Mouse (Mus musculus) lung, postnatal 4 days (tissue): ENCODE measurements around the gene Selenon.
A peak's percentile ranks its signal among the peaks of the same experiment; 100 is the strongest.

Experiments
- DNase-seq, 2 experiments: peaks; one replicate each; pipeline ENCODE4 v3.0.0; 2021

The Selenon gene

GRCm38 (mm10) chr4:134542726-134543125 is 9.2 kb downstream of the Selenon start:
- no peak for DNase-seq

GRCm38 (mm10) chr4:134538997-134539580 is 12.9 kb downstream of the Selenon start:
- no peak for DNase-seq

GRCm38 (mm10) chr4:134535787-134536151 is 16.2 kb downstream of the Selenon start:
- DNase-seq: peak in 1 of 2 experiments; percentile 19

- DNase-seq: peak; percentile 98 to 99
Observed at GRCm38 (mm10) chr4:134534932-134535786, 16.8 kb downstream of the Selenon start, which contains the start of gene Mtfr1l. Gene Mtfr1l (minus strand): TSS chr4:134535387.

GRCm38 (mm10) chr4:134534124-134534886 is 17.7 kb downstream of the Selenon start:
- DNase-seq: peak; percentile 81 to 86

- DNase-seq: peak in 1 of 2 experiments; percentile 9
Observed at GRCm38 (mm10) chr4:134533421-134533820, 18.5 kb downstream of the Selenon start.

- peak; percentile 27 to 33 for DNase-seq
Observed at GRCm38 (mm10) chr4:134532928-134533327, 19.0 kb downstream of the Selenon start.

GRCm38 (mm10) chr4:134526220-134526619 is 25.7 kb downstream of the Selenon start:
- DNase-seq: no peak

- no peak for DNase-seq
Observed at GRCm38 (mm10) chr4:134525806-134526205, 26.2 kb downstream of the Selenon start.

- DNase-seq: no peak
Observed at GRCm38 (mm10) chr4:134523447-134523846, 28.5 kb downstream of the Selenon start.

GRCm38 (mm10) chr4:134519281-134519680 is 32.7 kb downstream of the Selenon start:
- DNase-seq: no peak

GRCm38 (mm10) chr4:134518541-134518940 is 33.4 kb downstream of the Selenon start:
- no peak for DNase-seq

- no peak for DNase-seq
Observed at GRCm38 (mm10) chr4:134517719-134518118, 34.2 kb downstream of the Selenon start.

GRCm38 (mm10) chr4:134516981-134517380 is 35.0 kb downstream of the Selenon start:
- peak in 1 of 2 experiments; percentile 27 for DNase-seq

GRCm38 (mm10) chr4:134515614-134516013 is 36.4 kb downstream of the Selenon start:
- peak; percentile 29 to 56 for DNase-seq

- DNase-seq: peak in 1 of 2 experiments; percentile 31
Observed at GRCm38 (mm10) chr4:134514309-134514930, 37.5 kb downstream of the Selenon start.

- peak; percentile 82 to 84 for DNase-seq
Observed at GRCm38 (mm10) chr4:134512798-134513197, 39.2 kb downstream of the Selenon start.

GRCm38 (mm10) chr4:134511730-134512129 is 40.2 kb downstream of the Selenon start:
- no peak for DNase-seq

- DNase-seq: peak; percentile 92 to 93
Observed at GRCm38 (mm10) chr4:134510845-134511411, 41.0 kb downstream of the Selenon start, which contains the start of gene Aunip. Gene Aunip (plus strand): TSS chr4:134510999.

- no peak for DNase-seq
Observed at GRCm38 (mm10) chr4:134510396-134510795, 41.6 kb downstream of the Selenon start.

GRCm38 (mm10) chr4:134506713-134507112 is 45.3 kb downstream of the Selenon start:
- no peak for DNase-seq

- no peak for DNase-seq
Observed at GRCm38 (mm10) chr4:134505966-134506594, 45.9 kb downstream of the Selenon start.
